Mouse (Mus musculus): ENCODE measurements around the gene Aldh1a2.

The Aldh1a2 gene

DNA sequence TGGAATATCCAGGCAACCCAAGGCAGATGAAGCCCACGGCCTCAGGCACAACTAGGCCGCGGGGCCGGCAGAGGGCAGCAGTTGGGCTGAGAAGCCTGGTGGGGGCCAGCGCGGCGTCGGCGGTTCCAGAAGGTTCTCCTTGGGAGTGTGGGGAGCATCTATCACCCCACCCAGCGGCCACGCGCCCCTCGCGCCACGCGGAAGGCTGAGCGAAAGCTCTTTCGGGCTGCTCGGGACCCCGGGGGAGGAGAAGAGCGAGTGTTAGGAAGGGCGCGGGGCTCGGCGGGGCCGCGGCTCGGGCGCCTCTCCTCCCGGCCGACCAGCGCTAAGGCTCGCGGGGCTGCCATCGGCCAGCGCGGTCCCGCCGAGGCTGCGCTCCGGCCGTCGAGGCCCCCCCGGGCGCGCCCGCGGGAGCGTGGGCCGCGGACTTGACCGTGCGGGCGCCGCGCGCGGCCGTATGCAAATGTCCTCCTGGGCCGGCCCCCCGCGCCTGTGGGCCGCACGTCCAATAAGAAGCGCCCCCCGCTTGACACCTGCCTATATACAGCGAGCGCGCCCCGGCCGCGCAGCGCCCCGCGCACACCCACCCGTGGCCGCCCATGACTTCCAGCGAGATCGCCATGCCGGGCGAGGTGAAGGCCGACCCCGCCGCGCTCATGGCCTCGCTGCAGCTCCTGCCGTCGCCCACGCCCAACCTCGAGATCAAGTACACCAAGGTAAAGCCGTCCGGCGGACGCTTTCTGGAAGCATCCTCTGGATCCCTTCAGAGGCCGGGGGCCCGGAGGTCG lies at the start of gene Aldh1a2:
TSS of gene Aldh1a2 (plus strand) at position 542 of the 788 bp plus-strand sequence.
- peak; percentile 34 for DNase-seq (ENCODE audit: low read depth, low spot score)

DNA sequence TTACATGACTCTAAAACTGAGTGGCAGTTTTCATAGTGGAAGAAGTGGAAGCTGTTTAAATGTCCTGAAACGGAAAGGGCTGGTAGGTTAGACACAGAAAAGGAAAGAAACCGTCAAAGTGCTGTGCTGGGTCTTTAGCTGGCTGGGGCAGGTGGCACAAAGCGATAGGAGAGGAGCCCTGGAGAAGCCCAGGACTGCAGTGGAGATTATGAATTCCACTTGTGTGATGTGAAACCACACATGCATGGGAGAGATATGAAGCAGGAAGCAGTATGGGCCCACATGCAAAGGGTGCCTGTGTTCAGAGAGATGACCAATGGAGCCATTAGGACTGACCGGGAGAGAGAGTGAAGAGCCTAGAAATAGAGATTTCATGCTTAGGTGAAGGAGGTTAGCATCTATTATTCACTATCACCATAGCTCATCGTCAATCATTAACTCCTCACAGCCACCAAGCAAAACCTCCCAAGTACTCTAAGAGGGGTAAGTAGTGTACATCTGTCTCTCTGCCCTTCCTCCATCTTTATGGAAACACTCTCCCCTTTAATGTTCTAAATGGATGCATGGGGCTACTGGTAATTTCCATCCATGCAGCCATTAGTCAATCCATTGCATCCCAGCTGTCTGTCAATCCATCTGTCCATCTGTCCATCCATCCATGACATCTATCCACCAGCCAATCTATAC lies 49.4 kb upstream of the Aldh1a2 start:
- DNase-seq (ENCODE audit: low read depth, low spot score) = no peak

DNA sequence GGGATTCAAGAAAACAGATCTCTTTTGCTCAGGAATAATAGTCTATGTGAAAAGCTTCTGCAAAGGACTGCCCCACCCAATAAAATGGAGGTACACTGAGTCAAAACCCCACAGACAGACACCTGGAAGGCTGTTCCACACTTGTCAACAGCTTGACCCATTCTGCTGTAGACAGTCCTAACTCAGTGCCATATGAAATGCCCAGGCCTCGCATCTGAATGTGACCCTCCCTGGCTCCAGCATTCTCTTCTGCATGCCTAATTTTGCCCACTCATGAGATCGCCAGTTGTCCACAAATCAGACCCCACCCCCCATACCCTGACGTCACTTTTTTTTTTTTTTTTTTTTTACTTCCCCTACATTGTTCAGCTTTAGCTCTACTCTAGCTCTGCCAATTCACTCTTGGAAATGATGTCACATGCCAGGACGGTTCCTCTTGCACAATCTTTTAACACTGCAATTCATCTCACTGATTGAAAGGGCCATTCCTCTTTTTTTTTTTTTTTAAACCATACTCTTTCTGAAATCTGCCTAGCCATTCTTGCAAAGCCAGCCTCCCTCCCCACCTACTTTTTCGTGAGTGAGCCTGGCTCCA lies 48.6 kb upstream of the Aldh1a2 start:
- DNase-seq (ENCODE audit: low read depth, low spot score) = no peak

DNA sequence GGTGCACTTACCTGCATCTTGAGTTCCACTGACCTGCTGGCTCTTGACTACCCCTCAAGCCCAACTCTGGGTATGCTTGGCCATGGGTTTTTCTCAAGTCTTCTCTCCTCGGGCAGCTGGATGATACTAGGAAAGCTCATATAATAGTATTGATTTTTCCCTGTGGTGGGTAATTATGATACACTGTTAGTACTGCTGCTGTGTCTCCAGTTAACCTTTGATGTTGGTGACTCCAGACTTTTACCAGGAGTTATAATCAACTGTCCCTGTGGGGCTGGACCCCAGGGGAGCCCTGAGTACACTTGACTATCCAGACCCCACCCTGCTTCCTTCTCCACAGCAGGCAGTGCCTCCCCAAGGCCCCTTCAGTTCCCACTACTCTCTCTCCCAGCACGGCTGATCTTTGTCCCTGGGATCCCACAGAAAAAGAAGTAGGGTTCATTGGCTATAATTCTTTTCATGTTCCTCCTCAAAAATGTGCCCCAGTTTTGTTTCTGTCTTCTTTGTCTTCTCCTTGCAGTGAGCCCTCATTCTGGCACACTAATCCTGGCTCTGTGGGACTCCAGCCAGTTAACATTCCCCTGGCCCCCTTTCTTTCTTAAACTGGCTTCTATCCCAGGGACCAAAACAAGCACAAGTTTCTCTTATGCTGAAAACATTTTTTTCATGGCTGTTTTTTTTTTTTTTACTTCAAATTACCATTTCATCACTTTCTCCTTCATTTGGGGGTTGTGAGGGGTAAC lies 47.9 kb upstream of the Aldh1a2 start:
- DNase-seq (ENCODE audit: low read depth, low spot score) = no peak

DNA sequence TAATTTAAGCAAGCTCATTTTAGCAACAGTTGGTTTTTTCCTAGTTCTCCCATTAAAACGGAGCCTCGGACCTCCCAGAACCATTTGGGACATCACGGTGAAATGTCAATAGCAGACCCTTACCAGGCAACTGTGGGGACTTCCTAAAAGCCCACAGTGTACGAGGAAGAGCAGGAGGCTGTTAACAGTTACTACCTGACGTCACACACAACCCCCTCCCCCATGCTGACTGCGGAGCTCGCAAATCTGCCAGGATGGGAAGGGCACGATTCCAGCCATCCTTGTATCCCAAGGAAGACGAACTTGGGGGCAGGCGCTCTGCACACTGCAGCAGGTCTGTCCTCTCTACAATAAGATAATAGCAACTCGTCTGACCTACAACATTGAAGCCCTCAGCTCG lies 47.1 kb upstream of the Aldh1a2 start, which contains the start of gene Aqp9:
TSS of gene Aqp9 (minus strand) at position 172 of the 400 bp plus-strand sequence.
- DNase-seq (ENCODE audit: low read depth, low spot score) = no peak

DNA sequence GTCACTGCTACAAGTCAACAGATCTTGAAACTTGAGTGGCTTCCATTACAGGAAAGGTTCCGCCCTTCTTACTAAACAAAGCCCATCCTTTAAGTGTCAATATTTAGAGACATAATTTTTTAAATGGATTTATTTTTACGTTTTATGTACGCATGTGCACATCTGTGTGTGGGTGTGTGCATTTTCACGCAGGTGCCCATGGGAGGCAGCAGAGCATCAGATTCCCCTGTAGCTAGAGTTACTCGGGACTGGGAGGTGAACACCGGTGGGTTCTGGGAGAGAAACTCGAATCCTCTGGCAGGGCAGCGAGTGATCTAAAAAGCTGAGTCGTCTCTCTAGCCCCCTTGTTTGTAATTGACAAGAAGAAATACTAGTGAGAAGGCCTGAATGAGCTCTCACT lies 42.1 kb upstream of the Aldh1a2 start:
- DNase-seq (ENCODE audit: low read depth, low spot score) = no peak

DNA sequence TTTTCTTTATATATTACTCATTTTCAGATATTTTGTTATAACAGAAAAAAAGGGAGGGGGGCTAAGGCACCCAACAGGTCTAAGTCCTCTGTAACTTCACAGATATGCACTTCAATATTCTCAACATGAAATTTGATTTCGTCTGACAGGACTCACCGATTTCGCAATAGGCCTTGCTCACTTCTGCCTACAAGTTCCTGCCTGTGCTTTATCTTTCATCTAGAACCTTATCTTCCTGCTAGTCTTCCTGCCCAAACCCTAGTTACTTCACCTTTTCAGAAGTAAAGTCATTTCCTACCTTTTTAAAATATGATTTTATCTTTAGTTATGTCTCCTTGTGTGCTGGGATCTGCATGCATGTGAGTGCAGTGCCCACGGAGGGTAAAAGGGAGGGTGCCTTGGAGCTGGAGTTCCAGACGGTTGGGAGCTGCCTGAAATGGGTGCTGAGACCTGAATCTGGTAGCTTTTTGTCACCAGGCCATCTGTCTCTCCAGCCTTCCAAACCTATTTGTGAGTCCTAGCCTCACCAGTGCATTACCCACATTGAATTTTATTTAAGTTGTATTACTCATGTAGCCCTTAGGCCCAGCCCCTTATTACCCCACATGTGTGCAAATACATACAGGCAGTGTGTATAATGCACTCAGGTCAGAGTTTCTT lies 41.1 kb upstream of the Aldh1a2 start:
- no peak for DNase-seq (ENCODE audit: low read depth, low spot score)

DNA sequence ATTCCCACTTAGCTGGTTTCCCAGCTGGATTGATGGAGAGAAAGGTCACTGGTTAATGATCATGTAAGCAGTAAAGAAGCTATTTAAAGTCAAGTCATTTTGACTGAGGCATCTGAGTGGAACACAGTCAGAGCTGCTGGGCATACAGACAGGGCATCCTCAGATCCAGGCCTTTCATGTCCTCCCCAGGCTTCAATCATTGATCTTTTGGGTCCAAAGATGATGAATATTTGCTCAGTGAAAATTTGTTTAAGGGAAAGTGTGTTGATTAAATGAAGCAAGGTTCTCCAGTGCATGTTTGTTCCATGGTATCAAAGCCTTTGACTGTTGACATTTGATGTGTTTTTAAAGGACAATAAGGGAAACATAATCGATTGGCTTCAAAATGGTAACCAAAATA lies 39.9 kb upstream of the Aldh1a2 start:
- no peak for DNase-seq (ENCODE audit: low read depth, low spot score)

DNA sequence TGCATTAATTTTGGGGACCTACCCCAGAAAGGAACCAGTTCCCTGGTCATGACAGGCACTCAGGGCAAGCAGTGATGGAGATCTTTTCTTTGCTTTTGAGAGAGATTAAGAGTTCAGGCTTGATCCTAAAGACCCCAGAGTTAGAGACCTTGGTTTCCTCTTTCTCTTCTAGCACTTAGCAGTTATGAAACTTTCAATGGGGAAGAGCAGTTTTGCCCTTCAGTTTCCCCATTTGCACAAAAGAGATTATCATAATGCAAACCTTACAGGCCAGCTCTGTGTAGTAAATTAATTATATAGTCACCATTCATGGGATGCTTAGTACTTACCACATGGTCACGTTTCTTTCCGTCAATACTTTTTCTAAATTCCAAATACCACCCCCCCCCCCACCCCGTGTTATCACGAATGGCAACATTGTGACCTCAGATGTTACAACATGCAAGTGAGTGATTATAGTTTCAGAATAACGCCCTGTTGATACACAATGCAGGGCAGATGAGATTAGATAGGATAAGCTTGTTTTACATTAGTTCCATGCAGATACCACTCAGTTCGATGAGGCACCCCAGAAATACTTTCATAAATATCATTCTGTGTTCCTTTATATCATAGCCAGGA lies 36.2 kb upstream of the Aldh1a2 start:
- DNase-seq (ENCODE audit: low read depth, low spot score) = no peak

DNA sequence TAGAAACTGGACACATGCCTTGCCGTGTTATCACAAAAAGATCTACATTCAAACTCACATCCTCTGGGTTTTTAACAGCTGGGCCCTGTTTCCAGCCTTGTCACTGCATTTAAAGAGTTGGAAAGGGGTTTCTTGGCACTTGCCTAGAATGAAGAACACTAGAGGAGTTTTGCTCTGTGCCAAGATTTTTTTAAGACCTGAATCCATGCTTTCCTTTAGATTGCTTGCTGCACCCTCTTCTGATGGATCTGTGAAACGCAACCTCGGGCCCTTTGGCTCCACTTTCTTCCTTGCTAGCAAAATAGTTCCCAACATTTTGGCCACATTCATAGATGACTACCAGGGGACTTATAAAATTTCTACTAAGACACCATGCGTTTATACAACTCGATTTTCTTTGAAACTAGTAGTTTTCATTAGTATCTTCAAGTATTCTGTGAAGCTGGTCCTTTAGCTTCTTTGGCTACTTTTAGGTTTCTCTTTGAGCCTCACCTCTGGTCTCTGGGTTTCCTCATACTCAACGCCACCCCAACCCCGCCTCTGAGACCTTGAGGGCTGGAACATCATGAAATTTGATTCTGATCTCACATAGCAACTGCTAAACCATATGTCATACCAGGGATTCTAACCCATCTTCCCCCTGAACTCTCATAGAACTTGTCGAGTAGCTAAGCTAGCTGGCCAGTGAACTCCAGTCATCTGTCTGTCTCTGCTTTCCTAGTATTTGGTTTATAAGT lies 35.5 kb upstream of the Aldh1a2 start:
- DNase-seq (ENCODE audit: low read depth, low spot score) = no peak

DNA sequence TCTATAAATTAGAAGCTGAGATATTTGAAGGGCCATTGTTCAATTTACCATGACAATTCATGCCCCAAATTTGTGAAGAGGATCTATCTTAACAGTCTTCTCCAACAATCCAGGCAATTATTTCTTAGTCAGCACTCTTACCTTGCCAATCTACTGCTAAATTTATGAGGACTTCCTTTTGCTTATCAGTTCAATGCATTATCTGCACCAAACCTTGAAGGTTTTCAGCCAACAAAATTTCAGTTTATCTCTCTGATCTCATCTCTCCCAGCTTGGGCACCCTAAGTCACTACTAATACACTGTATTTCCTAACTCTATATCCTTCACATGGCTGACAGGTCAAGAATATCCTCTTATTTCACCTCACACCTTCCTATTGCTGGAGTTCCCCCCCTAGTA lies 30.3 kb upstream of the Aldh1a2 start:
- DNase-seq (ENCODE audit: low read depth, low spot score) = no peak

DNA sequence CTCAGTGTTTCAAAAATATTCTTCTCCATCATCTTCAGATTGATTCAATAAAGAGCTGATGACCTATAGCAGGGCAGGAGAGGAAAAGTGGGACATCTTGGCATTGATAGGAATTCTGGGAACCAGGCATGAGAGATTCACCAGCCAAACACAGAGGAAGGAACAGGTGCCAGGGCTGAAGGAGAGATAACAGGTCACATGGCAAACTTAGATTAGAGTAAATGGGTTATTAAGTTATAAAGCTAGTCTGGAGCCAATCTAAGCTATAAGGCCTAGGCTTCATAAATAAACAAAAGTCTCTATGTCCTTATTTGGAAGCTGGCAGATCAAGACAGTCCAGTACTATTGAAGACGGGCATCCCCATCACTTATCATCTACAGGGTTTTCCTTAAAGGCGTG lies 29.8 kb upstream of the Aldh1a2 start:
- DNase-seq (ENCODE audit: low read depth, low spot score) = no peak

DNA sequence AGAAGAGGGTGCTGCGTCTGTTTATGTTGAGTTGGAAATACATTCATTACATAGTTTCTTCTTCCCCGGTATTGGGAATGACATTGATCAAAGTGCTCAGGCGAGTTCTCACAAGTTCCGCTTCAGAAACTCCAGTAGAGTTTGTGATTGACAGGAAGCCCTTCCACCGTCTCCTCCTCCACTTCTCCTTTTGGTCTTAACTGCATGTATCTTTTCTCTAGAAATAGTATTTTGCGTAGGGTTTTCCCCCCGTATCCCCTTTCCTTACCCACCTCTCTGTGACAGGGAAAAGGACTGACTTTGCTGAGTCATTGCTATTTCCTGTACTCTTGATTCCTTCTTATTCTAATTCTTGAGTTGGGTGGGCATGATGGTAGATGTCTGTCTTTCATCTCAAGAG lies 28.2 kb upstream of the Aldh1a2 start:
- DNase-seq (ENCODE audit: low read depth, low spot score) = no peak

DNA sequence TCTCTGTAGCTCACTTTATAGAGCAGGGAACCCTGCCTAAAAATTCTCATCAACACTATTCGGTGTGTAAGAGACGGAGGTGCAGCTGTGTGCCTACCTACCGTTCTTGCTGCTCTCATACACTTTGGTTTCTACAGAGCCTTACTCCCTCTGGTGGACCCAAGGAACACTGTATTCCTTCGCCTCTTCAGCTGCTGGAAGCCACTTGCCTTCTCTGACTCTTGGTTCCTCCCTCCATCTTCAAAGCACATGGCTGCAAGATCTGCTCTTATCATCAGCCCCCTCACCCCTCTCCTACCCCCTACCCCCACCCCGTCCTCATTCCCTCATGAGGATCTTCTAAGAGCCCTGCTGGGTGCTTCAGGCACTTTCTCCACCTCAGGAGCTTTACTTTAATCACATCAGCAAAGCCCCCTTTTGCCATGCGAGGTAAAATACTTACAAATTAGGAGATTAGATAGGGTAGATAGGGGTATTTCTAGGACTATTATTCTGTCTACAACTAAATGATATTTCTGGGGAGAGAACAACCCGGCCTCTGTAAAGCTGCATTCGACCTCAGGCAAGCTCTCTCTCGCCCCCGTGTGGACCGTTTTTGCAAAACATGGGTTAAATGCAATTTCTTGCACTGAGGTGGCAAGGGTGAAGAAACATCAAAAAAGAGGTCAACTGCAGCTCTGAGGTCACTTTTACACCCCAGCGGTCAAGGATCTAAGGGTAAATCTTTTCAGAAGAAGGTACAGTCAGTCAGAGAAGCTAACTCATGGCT lies 26.8 kb upstream of the Aldh1a2 start:
- peak; percentile 33 for DNase-seq (ENCODE audit: low read depth, low spot score)

DNA sequence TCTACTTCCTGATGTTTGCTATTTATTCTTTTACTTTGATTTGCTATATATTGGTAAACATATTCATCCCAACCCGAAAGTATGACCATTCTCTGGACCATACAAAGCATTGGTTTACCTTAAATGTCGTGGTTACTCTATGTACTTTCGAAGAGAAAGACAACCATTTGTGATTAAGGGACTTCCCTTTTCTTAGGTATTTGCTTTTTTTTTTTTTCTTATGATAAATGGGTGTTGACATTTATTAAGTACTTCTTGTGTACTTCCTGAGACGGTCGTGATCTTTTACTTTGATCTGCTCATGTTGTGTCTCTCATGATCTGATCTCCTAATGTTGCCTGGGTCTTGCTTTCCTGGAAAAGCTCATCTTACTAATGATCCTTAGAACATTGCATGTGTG lies 16.8 kb upstream of the Aldh1a2 start:
- DNase-seq (ENCODE audit: low read depth, low spot score) = no peak

DNA sequence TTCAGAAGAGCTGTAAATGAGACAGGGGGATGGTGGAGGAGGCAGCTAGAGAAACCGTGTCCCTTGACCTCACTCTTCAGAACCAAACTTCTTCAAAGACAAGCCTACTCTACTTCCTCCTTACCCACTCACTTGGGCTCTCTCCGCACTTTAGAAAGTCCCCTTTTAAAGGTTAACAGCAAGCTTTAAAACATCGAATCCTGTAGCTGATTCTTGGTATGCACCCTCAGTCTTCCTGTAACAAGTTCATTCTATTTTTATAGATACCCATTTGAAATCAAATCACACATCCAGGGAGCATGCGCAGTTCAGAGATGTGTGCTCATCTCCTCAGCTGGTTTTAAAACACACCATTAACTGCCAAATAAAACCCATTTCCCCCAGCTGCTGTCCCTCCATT lies 13.3 kb upstream of the Aldh1a2 start:
- DNase-seq (ENCODE audit: low read depth, low spot score) = no peak

DNA sequence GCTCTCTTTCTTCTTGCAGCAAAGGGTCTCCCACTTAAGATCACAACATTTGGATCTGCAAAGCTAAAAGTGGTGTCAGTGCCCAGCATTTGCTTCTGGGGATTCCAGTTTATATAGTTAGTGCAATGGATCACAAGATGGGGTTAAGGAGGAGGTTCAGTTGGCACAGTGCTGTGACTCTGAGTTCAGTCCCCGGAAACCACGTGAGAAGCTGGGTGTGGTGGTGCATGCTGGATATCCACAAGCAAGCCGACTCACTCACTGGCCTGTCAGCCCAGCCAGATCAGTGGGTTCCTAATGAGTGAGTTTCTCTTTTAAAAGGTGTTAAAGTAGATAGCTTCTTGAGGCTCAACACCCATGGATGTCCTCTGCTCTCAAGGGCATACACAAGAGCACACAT lies 6.3 kb upstream of the Aldh1a2 start:
- no peak for DNase-seq (ENCODE audit: low read depth, low spot score)

DNA sequence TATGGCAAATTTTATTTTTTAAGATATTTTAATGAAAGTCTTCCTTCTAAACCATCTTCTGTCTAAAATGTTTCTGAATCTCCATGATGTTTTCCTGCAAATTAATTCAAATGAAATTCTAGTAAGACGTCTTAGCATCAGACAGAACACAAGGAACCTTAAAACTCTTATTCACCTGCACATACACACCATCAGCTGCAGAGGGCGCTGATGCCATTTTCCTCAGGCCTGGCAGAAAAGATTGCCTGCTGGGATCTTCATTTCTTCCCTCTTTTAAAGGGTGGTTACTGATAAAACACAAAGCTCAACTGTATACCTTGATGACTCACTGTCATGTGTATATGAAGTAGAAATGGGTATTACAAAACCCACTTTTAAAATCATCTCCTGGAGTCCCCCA lies 4.7 kb upstream of the Aldh1a2 start:
- no peak for DNase-seq (ENCODE audit: low read depth, low spot score)

DNA sequence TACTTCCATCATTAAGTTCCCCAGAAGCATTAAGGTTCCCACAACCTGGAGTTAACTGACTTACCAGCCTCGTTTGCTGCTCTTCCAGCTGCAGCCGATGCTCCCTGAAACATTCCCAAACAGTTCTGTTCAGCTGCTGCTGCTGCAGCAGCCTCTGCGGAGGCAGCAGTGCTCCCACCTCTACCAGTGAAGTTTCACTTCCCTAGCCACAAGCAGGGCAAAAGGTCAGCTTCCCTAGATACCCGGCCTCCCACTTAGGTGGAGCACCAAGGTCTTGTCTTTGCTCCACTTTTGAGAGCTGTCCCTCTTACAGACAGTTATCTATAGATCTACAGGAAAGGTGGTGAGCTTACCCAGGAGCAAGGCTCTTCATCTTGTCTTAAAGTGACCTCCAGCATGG lies 2.0 kb upstream of the Aldh1a2 start:
- DNase-seq (ENCODE audit: low read depth, low spot score) = no peak
